Mouse (Mus musculus) megakaryocyte, adult 5-6 weeks (primary cell): ENCODE results near the gene Tubb3. TPM values are rescaled to one million over a fixed set of nuclear protein-coding genes. Genes with fewer than 3 reads are reported as not detected.

Experiments used
- total RNA-seq, 2 experiments: library from RNA; stranded (forward) in 1 of 2; stranded (reverse) in 1 of 2; fragments of 153-499, 151-499 nt in 1 of 2; fragments of 221-1000, 200-1000 nt in 1 of 2; gene quantifications; 2 replicates each; pipeline versions ENCODE4 v1.2.3 to v1.2.4; 2015 to 2017

Tubb3 gene
- total RNA-seq, 2 experiments from 2014 or later, result 0.37 to 1.0 TPM

Other genes starting within 250 kb of the Tubb3 start
- 0.36 and 1.8 TPM in 2 replicates for gene Dpep1, start 225.2 kb upstream of the Tubb3 start, total RNA-seq (2015)
- gene Dpep1, start 225.2 kb upstream of the Tubb3 start, total RNA-seq (2017), result 0.24 and 0.33 TPM in 2 replicates
- 21.9 and 24.2 TPM in 2 replicates for gene Chmp1a, start 198.7 kb upstream of the Tubb3 start, total RNA-seq (2015)
- 36.1 and 42.8 TPM in 2 replicates for gene Chmp1a, start 198.7 kb upstream of the Tubb3 start, total RNA-seq (2017)
- gene Spata33, start 198.6 kb upstream of the Tubb3 start, total RNA-seq (2015), result 0.09 and 0.11 TPM in 2 replicates
- gene Spata33, start 198.6 kb upstream of the Tubb3 start, total RNA-seq (2017), result not detected in 2 replicates
- gene Cdk10, start 186.6 kb upstream of the Tubb3 start, total RNA-seq (2015), result 11.1 and 13.8 TPM in 2 replicates
- 16.3 and 20.2 TPM in 2 replicates for gene Cdk10, start 186.6 kb upstream of the Tubb3 start, total RNA-seq (2017)
- gene Spata2l, start 175.2 kb upstream of the Tubb3 start, total RNA-seq (2015), result 5.4 and 5.5 TPM in 2 replicates
- 2.2 and 4.7 TPM in 2 replicates for gene Spata2l, start 175.2 kb upstream of the Tubb3 start, total RNA-seq (2017)
- 13.5 and 16.4 TPM in 2 replicates for gene Zfp276, start 157.2 kb upstream of the Tubb3 start, total RNA-seq (2015)
- 15.7 and 30.6 TPM in 2 replicates for gene Zfp276, start 157.2 kb upstream of the Tubb3 start, total RNA-seq (2017)
- 19.3 and 19.7 TPM in 2 replicates for gene Vps9d1, start 157.1 kb upstream of the Tubb3 start, total RNA-seq (2015)
- 23.8 and 27.7 TPM in 2 replicates for gene Vps9d1, start 157.1 kb upstream of the Tubb3 start, total RNA-seq (2017)
- gene Fanca, start 92.8 kb upstream of the Tubb3 start, total RNA-seq (2015), result 29.5 and 36.3 TPM in 2 replicates
- 37.9 and 50.2 TPM in 2 replicates for gene Fanca, start 92.8 kb upstream of the Tubb3 start, total RNA-seq (2017)
- 0.07 TPM in 1 of 2 replicates, not detected in the other for gene Spire2, start 78.7 kb upstream of the Tubb3 start, total RNA-seq (2015)
- not detected in 2 replicates for gene Spire2, start 78.7 kb upstream of the Tubb3 start, total RNA-seq (2017)
- 68.3 and 86.8 TPM in 2 replicates for gene Tcf25, start 37.7 kb upstream of the Tubb3 start, total RNA-seq (2015)
- 187 and 329 TPM in 2 replicates for gene Tcf25, start 37.7 kb upstream of the Tubb3 start, total RNA-seq (2017)
- gene Mc1r, start 4.3 kb upstream of the Tubb3 start, total RNA-seq (2015), result not detected in 2 replicates
- not detected in 2 replicates for gene Mc1r, start 4.3 kb upstream of the Tubb3 start, total RNA-seq (2017)
- 15.2 and 19.6 TPM in 2 replicates for gene Def8, start 12.1 kb downstream of the Tubb3 start, total RNA-seq (2015)
- 24.9 and 27.3 TPM in 2 replicates for gene Def8, start 12.1 kb downstream of the Tubb3 start, total RNA-seq (2017)
- gene Afg3l1, start 66.5 kb downstream of the Tubb3 start, total RNA-seq (2015), result 10.4 and 11.7 TPM in 2 replicates
- 12.2 and 13.3 TPM in 2 replicates for gene Afg3l1, start 66.5 kb downstream of the Tubb3 start, total RNA-seq (2017)
- gene Dbndd1, start 104.0 kb downstream of the Tubb3 start, total RNA-seq (2015), result not detected in 2 replicates
- gene Dbndd1, start 104.0 kb downstream of the Tubb3 start, total RNA-seq (2017), result 0.07 TPM in 1 of 2 replicates, not detected in the other
- 1.4 and 1.7 TPM in 2 replicates for gene Gas8, start 107.4 kb downstream of the Tubb3 start, total RNA-seq (2015)
- gene Gas8, start 107.4 kb downstream of the Tubb3 start, total RNA-seq (2017), result 7.0 and 10.7 TPM in 2 replicates
- gene Rhou, start 242.5 kb downstream of the Tubb3 start, total RNA-seq (2015), result 24.1 and 26.5 TPM in 2 replicates
- 15.0 and 18.6 TPM in 2 replicates for gene Rhou, start 242.5 kb downstream of the Tubb3 start, total RNA-seq (2017)